Mouse (Mus musculus) right cerebral cortex, postnatal 10 days (tissue): ENCODE data around the gene Ppp1r13b.

Experiments used
- DNase-seq, 2 experiments: peaks; one replicate each; pipeline ENCODE4 v3.0.0; 2021; ENCODE audit warnings: low spot score in 2 of 2

The Ppp1r13b gene

GRCm38 (mm10) chr12:111882022-111882421 is 25.9 kb downstream of the Ppp1r13b start:
- DNase-seq = no peak

DNA sequence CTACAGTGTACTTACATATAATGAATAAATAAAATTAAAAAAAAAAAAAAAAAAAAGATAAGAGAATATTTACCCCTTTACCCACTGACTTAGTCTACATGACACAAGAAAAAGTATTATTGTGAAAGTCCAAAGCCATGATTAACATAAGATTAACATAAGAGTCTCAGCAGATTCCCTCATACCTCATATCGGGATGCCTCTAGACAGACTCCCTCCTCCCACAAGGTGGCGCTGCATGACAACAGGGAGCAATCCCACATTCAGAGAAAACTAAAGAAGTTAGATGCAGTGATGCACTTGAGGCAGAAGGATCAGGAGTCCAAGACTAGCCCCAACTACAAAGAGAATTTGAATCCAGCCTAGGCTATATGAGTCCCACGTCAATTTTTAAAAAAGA is 29.7 kb downstream of the Ppp1r13b start:
- peak; percentile 75 to 91 for DNase-seq

GRCm38 (mm10) chr12:111875499-111875898 is 32.4 kb downstream of the Ppp1r13b start:
- DNase-seq = no peak

GRCm38 (mm10) chr12:111874601-111875140 is 33.2 kb downstream of the Ppp1r13b start:
- no peak for DNase-seq

GRCm38 (mm10) chr12:111872079-111872478 is 35.8 kb downstream of the Ppp1r13b start:
- DNase-seq = no peak

DNA sequence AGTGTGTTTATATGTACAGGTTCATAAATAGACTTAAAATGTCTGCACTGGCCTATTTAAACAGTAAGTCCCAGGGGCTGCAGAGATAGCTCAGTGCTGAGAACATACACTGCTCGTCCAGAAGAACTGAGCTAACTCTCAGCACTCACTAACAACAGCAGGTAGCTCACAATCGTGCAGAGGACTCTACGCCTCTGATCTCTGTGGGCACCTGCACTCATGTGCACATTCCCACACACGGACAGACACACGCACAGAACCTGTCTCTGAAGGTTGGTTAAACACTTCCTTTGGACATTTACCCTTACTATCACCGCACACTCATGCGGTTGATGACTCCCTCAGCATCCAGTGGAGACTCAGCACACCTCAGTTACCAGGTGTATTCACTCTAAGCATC is 37.1 kb downstream of the Ppp1r13b start:
- no peak for DNase-seq

DNA sequence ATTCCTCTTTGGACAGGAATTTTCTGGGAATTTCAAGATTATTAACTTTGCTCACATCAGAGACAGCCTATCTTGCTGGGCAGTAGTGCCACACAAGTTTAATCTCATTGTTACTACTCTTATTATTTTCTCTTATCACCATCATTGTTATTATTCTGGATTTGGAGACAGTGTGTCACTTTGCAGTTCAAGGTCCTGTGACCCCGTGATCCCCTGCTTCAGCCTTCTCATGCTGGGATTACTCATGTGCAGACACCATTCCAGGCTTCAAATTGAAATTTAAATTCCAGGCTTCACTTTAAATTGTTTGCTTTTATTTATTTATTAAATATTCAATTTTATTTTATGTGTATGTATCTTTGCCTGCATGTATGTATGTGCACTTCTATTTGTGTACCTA is 38.1 kb downstream of the Ppp1r13b start:
- no peak for DNase-seq

DNA sequence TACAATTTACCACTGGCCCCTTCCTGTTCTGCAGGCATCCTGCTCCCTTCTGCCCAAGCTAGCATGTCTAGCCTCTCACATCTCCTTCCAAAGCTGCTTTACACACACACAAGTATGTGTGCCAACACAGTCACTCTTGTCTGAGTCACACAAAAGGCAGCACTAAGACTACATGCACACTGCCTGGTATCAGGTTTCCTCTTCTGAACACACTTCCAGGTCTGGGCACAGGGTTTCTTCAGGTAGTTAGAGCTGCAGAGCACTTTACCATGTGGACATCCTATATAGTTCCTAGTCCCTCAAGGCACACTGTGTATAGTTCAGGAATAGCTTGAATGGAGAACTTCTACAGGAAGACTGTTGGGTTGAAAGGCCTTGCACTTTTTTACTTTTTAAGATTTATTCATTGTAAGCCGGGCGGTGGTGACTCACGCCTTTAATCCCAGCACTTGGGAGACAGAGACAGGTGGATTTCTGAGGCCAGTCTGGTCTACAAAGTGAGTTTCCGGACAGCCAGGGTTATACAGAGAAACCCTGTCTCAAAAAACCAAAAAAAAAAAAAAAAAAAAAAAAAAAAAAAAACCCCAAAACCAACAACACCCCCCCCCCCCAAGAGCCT is 43.6 kb downstream of the Ppp1r13b start:
- DNase-seq = no peak

- DNase-seq = no peak
Measured at GRCm38 (mm10) chr12:111855448-111855847, 52.5 kb downstream of the Ppp1r13b start.

DNA sequence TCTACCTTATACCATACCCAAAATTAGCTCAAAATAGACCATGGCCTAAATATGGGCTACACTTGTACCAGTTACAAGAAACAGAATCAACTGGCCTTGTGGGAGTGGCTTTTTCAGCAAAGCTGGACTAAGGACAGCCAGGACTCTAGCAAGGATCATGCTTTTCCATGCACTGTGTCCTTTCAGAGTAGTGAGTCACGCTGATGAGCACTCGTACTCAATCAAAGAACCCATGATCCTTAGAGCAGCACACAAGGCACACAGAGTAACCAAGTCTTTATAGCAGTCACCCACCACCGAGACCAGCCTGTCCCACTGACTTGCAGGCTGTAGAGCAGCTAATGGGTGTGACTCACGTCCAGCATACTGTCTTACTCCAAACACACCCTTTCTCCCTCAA is 54.4 kb downstream of the Ppp1r13b start:
- no peak for DNase-seq

DNA sequence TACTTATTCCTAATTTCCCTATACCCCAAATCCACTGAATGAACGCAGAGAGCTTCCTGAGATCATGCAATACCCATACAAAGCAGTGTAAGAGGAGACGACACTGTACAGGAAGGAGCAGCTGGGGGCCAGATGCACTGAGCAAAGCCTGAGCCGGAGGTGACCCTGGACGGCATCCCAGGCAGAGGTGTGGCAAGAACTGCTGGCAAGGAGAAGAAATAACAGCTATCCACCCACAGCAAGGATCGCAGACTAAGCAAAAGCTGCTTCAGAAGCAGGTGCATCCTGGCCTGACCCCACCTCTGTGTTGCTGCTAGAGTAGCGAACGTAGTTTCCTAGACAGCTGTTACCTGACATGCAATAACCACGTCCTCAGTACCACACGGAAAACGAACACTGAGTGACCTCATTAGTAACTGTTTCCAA is 54.9 kb downstream of the Ppp1r13b start:
- no peak for DNase-seq

GRCm38 (mm10) chr12:111851745-111852144 is 56.2 kb downstream of the Ppp1r13b start:
- DNase-seq = no peak

DNA sequence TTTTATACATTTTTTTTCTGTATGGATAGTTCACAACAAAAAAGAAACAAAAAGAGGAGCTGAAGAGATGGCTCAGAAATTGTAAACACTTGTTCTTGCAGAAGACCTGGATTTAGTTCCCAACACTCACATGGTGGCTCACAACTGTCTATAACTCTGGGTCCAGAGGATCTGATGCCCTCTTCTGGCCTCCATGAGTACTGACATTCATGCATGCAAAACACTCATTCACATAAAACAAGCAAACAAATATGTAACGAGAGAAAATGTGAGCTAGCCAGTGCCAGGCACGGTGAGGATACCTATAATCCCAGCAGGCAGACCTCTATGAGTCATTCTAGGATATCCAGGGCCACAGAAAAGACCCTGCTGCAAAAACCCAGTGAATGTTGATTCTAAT is 56.7 kb downstream of the Ppp1r13b start:
- DNase-seq = no peak

GRCm38 (mm10) chr12:111848300-111848798 is 59.6 kb downstream of the Ppp1r13b start:
- DNase-seq = no peak

- no peak for DNase-seq
Measured at GRCm38 (mm10) chr12:111846815-111847214, 61.1 kb downstream of the Ppp1r13b start.

- DNase-seq = no peak
Measured at GRCm38 (mm10) chr12:111845953-111846352, 62.0 kb downstream of the Ppp1r13b start.

DNA sequence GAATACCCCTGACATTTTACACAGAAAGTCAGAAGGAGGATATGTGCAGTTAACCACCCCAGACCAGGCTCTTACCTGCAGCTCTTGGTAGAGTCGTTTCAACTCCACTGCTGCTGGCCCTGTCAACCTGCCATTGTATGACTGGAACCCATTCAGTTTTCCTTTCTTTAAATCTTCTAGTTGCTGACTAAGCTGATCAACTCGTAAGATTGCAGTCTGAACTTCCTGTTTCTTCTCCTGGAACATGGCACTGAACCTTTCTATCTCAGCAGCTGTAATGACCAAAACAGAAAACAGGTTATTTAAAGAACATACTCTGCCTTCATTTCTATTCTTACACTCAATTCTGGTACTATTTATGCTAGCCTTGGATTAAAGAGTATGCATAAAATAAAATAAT is 64.4 kb downstream of the Ppp1r13b start:
- DNase-seq = no peak

GRCm38 (mm10) chr12:111842565-111843433 is 65.1 kb downstream of the Ppp1r13b start:
- DNase-seq = no peak

DNA sequence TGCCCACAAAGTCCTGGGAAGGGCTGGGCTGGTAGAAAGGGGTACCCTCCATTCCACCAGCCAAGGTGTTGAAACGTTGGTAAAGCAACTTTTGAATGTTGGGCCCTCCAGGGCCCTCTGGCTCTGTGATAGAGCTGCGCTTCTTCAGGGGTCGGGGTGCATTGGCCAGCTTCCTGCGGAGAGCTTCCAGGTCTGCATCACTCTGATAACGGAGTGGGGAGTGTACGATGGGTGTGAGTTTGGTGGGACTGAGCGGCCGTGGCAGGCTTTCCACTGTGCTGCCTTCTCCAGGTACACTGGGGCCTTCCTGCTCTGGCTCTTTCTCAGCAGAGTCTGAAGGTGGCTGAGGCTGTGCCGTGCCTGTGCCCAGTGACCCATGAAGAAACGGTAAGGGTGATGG is 74.5 kb downstream of the Ppp1r13b start:
- no peak for DNase-seq

DNA sequence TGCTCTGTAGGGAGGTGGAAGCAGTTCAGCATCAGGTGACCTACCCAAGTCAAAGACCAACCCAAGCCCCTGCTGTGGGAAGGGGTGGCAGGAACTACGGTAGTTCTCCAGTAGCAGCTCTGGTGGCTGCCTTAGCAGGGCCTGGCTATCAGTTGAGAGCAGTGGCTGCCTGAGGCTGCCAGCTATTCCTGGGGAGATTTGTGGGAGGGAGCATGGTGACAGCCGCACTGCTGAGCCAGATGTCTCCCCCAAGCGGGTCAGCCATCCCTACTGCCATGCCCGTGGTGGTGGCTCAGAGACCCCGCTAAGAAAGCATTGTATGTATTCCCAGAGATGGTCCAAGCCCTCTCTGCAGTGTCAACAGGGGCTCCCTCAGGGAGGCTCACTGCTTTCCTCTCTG is 75.3 kb downstream of the Ppp1r13b start:
- no peak for DNase-seq

GRCm38 (mm10) chr12:111830375-111830774 is 77.5 kb downstream of the Ppp1r13b start:
- no peak for DNase-seq

GRCm38 (mm10) chr12:111829954-111830353 is 78.0 kb downstream of the Ppp1r13b start:
- no peak for DNase-seq

DNA sequence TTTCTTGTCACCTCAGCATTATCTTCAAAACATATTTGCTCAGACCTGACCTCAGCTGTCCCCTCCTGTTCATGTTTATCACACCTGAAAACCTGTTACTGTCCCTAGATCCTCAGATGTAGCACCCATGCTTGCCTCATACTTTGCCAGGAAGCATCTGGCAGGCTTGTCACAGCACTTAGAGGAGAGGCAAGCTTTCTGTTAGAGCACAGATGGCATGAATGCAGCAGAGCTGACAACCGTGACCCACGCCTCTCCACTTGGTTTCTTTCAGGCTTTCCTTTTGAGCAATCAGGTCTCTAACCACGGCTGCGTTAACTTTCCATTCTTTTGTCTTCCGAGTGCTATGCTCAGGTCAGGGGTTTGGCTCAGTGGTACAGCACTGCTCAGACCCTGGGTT is 78.5 kb downstream of the Ppp1r13b start:
- no peak for DNase-seq
